Mouse (Mus musculus) midbrain, embryonic 10.5 days (tissue): Measurements from ENCODE around the gene Rprd2. TPM values are rescaled to one million over a fixed set of nuclear protein-coding genes. Genes with fewer than 3 reads are reported as not detected.

Experiments
- DNase-seq: peaks from one replicate; pipeline ENCODE4 v3.0.0-alpha.2; 2017; ENCODE audit warnings: low spot score
- H3K27ac ChIP-seq: fragments of 300-500 bp; sonication (generic); replicated peaks from 2 replicates; pipeline ENCODE4 v1.5.1; 2016; ENCODE audit warnings: mild to moderate bottlenecking
- H3K27me3 ChIP-seq: fragments of 300-500 bp; sonication (generic); 2 replicates; pipeline ENCODE4 v1.6.1; 2016; ENCODE audit warnings: low read depth, mild to moderate bottlenecking; ENCODE audit not compliant: poor library complexity, severe bottlenecking
- H3K36me3 ChIP-seq: fragments of 300-500 bp; sonication (generic); 2 replicates; pipeline ENCODE4 v1.6.1; 2016; ENCODE audit warnings: mild to moderate bottlenecking, moderate library complexity
- H3K4me1 ChIP-seq: fragments of 300-500 bp; sonication (generic); 2 replicates; pipeline ENCODE4 v1.6.1; 2016
- H3K4me3 ChIP-seq: fragments of 300-500 bp; sonication (generic); 2 replicates; pipeline ENCODE4 v1.5.1; 2016; ENCODE audit warnings: mild to moderate bottlenecking, moderate library complexity
- H3K9me3 ChIP-seq: fragments of 300-500 bp; sonication (generic); replicated peaks from 2 replicates; pipeline ENCODE4 v1.6.1; 2016; ENCODE audit warnings: mild to moderate bottlenecking
- WGBS: fragments of 180-500 bp; shearing (Covaris S2); methylation state at CpG from one replicate; pipeline ENCODE4 v1.1.7; 2016; 5-methylcytosine and 5-hydroxymethylcytosine counted together
- microRNA-seq: library from miRNA; unstranded; fragments of <30 nt; microRNA quantifications from one replicate; pipeline ENCODE4, GENCODE M21; 2017
- polyA plus RNA-seq: library from polyadenylated mRNA; unstranded; fragments of >200 nt; fragmentation: Nextera tagmentation; extraction: Ambion mirVana; gene quantifications from 2 replicates; pipeline ENCODE4 v1.2.1, GENCODE M21; 2016

The Rprd2 gene
- polyA plus RNA-seq, 1 experiment from 2014 or later = 18.1 TPM

DNA sequence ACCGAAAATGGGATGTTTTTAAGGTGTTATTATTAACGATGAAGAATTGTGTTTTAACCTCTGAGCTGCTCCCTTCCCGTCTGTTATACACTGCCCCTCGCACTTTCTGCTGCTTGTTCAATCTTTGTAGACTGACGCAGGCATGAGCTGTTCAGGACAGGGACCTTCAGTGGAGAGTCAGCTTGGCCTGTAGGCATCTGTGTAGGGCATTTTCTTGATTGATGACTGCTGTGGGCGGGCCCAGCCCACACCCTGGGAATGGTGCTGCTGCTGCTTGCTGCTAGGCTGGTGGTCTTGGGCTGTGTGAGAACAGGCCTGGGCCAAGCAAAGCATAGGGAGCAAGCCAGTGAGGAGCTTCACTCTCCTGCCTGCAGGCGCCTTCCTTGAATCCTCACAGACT lies 88.2 kb downstream of the Rprd2 start:
- Histone ChIP-seq H3K9me3 (no peaks in the 10 kb centered on the region), H3K36me3 (peaks cover 21% of the 10 kb centered on the region), H3K27ac (no peak overlapping the region), H3K4me1 (peaks cover 10% of the 10 kb centered on the region), H3K27me3 (no peaks in the 10 kb centered on the region), H3K4me3 (no peak overlapping the region)
- 90% methylated on average over 7 of the region's 7 CpGs for WGBS
- no peak for DNase-seq

DNA sequence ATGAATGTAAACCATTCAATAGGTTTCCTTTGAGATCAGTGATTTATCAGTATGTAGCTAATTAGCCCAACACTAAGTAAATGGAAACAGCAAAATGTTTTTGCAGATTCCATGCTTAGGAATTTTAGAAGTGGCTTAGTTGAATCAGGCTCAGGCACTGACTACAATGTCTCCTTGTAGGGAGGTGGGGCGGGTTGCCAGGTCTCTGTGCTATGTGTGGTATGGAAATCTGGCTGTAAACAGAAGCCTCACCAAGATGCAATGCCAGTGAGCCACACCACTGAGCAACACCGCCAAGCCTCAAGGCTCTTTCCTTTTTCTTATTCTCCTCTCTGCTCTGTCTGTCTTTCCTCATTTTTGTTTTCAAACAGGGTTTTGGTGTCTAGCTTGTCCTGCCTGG lies 89.8 kb downstream of the Rprd2 start:
- Histone ChIP-seq H3K9me3 (no peaks in the 10 kb centered on the region), H3K36me3 (peaks cover 6% of the 10 kb centered on the region), H3K27me3 (no peaks in the 10 kb centered on the region), H3K4me3 (no peak overlapping the region), H3K27ac (no peak overlapping the region), H3K4me1 (0 out of 2 replicates have a peak, but pooled peaks cover 6% of the 10 kb centered on the region)
- DNase-seq = no peak
- WGBS = 79% methylated on average over 2 of the region's 2 CpGs

GRCm38 (mm10) chr3:95726696-95727358 lies 91.8 kb downstream of the Rprd2 start:
- H3K27me3 ChIP-seq = no peaks in the 10 kb centered on the region
- H3K4me1 ChIP-seq = no peaks in the 10 kb centered on the region
- H3K9me3 ChIP-seq = no peaks in the 10 kb centered on the region
- H3K36me3 ChIP-seq = no peaks in the 10 kb centered on the region
- 70% methylated on average over 7 of the region's 7 CpGs for WGBS
- H3K4me3 ChIP-seq = no peak overlapping the region
- H3K27ac ChIP-seq = no peak overlapping the region
- no peak for DNase-seq

DNA sequence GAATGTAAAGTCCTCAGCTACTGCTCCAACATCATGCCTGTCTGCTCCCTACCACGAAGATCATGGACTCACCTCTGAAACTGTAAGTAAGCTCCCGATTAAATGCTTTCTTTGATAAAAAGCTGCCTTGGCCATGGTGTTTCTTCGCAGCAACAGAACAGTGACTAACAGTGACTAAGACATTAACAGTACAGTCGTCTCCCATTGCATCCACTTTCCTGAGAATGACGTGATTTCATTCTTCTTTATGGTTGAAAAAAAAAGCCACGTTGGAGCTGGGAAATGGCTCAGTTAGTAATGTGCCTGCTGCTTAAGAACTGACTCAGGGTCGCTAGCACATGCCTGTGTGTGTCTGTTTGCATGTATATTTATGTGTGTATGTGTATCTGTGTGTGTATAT lies 92.8 kb downstream of the Rprd2 start:
- Histone ChIP-seq H3K36me3 (no peaks in the 10 kb centered on the region), H3K27me3 (no peaks in the 10 kb centered on the region), H3K4me1 (no peaks in the 10 kb centered on the region), H3K27ac (no peak overlapping the region), H3K9me3 (no peaks in the 10 kb centered on the region), H3K4me3 (no peak overlapping the region)
- WGBS = 88% methylated on average over 7 of the region's 7 CpGs
- DNase-seq = no peak

GRCm38 (mm10) chr3:95722386-95722785 lies 96.3 kb downstream of the Rprd2 start:
- H3K27ac ChIP-seq = no peak overlapping the region

DNA sequence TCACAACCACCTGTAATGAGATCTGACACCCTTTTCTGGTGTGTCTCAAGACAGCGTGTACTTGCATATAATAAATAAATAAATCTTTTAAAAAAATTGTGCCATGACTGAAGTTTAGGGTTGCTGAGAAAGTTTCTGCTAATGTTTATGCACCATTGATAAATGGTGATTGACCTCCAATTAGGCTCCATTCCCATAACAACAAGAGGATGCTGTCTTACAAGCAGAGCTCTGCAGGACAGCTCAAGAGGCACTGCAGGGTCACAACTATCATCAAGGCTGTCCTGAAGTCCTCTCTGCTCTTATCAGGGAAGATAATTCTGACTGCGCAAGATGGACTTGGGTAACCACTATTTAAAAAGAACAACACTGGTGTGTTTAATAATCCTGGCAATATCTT lies 100.5 kb downstream of the Rprd2 start:
- no peak for DNase-seq
- H3K27me3 ChIP-seq = no peaks in the 10 kb centered on the region
- H3K4me3 ChIP-seq = no peak overlapping the region
- H3K9me3 ChIP-seq = peaks cover 2% of the 10 kb centered on the region; the same call in 1 of the 2 replicates
- H3K27ac ChIP-seq = no peak overlapping the region
- H3K36me3 ChIP-seq = no peaks in the 10 kb centered on the region
- 95% methylated on average over 2 of the region's 2 CpGs for WGBS
- peaks cover 7% of the 10 kb centered on the region; the same call in 1 of the 2 replicates for H3K4me1 ChIP-seq

More at GRCm38 (mm10) chr3:95722386-95722785, 96.3 kb downstream of the Rprd2 start:
- WGBS = 80% methylated on average over 3 of the region's 3 CpGs
- Histone ChIP-seq H3K4me3 (no peak overlapping the region), H3K27me3 (no peaks in the 10 kb centered on the region), H3K36me3 (no peaks in the 10 kb centered on the region), H3K9me3 (no peaks in the 10 kb centered on the region), H3K4me1 (no peaks in the 10 kb centered on the region)
- DNase-seq = no peak

DNA sequence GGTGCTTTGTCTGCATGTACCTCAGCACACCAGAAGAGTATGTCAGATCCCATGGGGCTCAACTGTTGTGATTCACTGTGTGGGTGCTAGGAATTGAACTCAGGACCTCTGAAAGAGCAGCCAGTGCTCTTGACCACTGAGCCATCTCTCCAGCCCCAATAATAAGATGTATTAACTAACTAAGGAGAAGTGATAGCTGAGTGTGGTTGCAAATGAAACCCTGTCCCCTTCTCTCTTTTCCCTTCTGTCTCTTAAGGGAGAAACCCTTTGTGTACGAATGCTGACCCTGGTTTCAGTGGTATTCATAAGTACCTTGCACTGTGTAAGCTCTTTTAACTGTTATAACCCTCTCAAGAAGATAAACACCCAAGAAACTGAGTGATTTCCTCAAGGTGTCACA lies 102.6 kb downstream of the Rprd2 start:
- no peak for DNase-seq
- Histone ChIP-seq H3K9me3 (peaks cover 9% of the 10 kb centered on the region), H3K4me3 (no peak overlapping the region), H3K27me3 (no peaks in the 10 kb centered on the region), H3K27ac (no peak overlapping the region), H3K36me3 (no peaks in the 10 kb centered on the region), H3K4me1 (peaks cover 7% of the 10 kb centered on the region; the same call in 1 of the 2 replicates)
- 86% methylated on average over 1 of the region's 1 CpGs for WGBS

Small RNA genes lying within 50 kb of the gene (microRNA-seq; reads per million reads assigned to microRNA genes)
- gene Mir7014 = not detected

Other genes with a start within 250 kb of the Rprd2 start
- 31.4 and 34.2 TPM in 2 replicates for gene Golph3l, start 229.9 kb downstream of the Rprd2 start, polyA plus RNA-seq
- 90.1 and 101 TPM in 2 replicates for gene Ensa, start 193.9 kb downstream of the Rprd2 start, polyA plus RNA-seq
- 41.9 and 47.6 TPM in 2 replicates for gene Mcl1, start 160.1 kb downstream of the Rprd2 start, polyA plus RNA-seq
- 0.78 and 1.4 TPM in 2 replicates for gene Adamtsl4, start 130.9 kb downstream of the Rprd2 start, polyA plus RNA-seq
- gene Ecm1, start 79.3 kb downstream of the Rprd2 start, polyA plus RNA-seq = 18.1 and 19.5 TPM in 2 replicates
- gene Tars2, start 58.7 kb downstream of the Rprd2 start, polyA plus RNA-seq = 54.1 and 64.4 TPM in 2 replicates
- gene Prpf3, start 37.0 kb upstream of the Rprd2 start, polyA plus RNA-seq = 65.8 and 66.5 TPM in 2 replicates
- 354 and 390 TPM in 2 replicates for gene Mrps21, start 52.7 kb upstream of the Rprd2 start, polyA plus RNA-seq
- gene Ciart, start 63.4 kb upstream of the Rprd2 start, polyA plus RNA-seq = 7.9 and 12.3 TPM in 2 replicates
- 8.1 and 9.6 TPM in 2 replicates for gene BC028528, start 73.1 kb upstream of the Rprd2 start, polyA plus RNA-seq
- 31.1 and 37.4 TPM in 2 replicates for gene Aph1a, start 75.1 kb upstream of the Rprd2 start, polyA plus RNA-seq
- 67.7 and 93.9 TPM in 2 replicates for gene Car14, start 85.8 kb upstream of the Rprd2 start, polyA plus RNA-seq
- 366 and 378 TPM in 2 replicates for gene Anp32e, start 110.4 kb upstream of the Rprd2 start, polyA plus RNA-seq
- gene Plekho1, start 177.1 kb upstream of the Rprd2 start, polyA plus RNA-seq = 66.8 and 69.0 TPM in 2 replicates
- 28.6 and 33.3 TPM in 2 replicates for gene Vps45, start 239.6 kb upstream of the Rprd2 start, polyA plus RNA-seq